In genomic region chr11:76178726-76179494, GRCm38 (mm10) we compare ENCODE assay signal across 8 mouse cellular contexts. TPM values are rescaled to one million over a fixed set of nuclear protein-coding genes. Genes with fewer than 3 reads are reported as not detected.
DNase-seq lines count a peak whose midpoint lies in the region; ATAC-seq and TF ChIP-seq lines count a peak whose summit lies in the region.

No protein-coding gene starts in this region.

- peak overlapping the region; percentile 21 for H3K27ac ChIP-seq in heart, embryonic 13.5 days (replicated peaks)
- H3K27ac ChIP-seq in liver, postnatal 0 days (ENCODE audit: low read depth): peak overlapping the region; percentile 72
- H3K27ac ChIP-seq in neural tube, embryonic 15.5 days (replicated peaks): peak overlapping the region; percentile 85

- POLR2A ChIA-PET in Patski (lab: Charles Lee): no interaction called here

- in situ Hi-C loops in Patski (cut with MboI; ENCODE audit: low pct_unique_long_range_greater_than_20kb): no loop called here

- peaks cover 12% of the 10 kb centered on the region for H3K4me1 ChIP-seq in heart, embryonic 13.5 days
- H3K4me1 ChIP-seq in liver, postnatal 0 days (ENCODE audit: insufficient read depth): peaks cover 11% of the 10 kb centered on the region
- H3K4me1 ChIP-seq in neural tube, embryonic 15.5 days: peaks cover 18% of the 10 kb centered on the region

- H3K4me2 ChIP-seq in heart, embryonic 13.5 days: peak overlapping the region; percentile 93
- H3K4me2 ChIP-seq in liver, postnatal 0 days (ENCODE audit: low read depth, low read length): peak overlapping the region; percentile 93
- peak overlapping the region; percentile 90 for H3K4me2 ChIP-seq in neural tube, embryonic 15.5 days

- no peaks in the 10 kb centered on the region for H3K9me3 ChIP-seq in heart, embryonic 13.5 days
- H3K9me3 ChIP-seq in liver, postnatal 0 days (ENCODE audit: low read length): no peaks in the 10 kb centered on the region
- no peaks in the 10 kb centered on the region for H3K9me3 ChIP-seq in neural tube, embryonic 15.5 days (replicated peaks)

- peak; percentile 73 for ATAC-seq in Patski
- no peak for ATAC-seq in heart, embryonic 13.5 days (ENCODE audit: extremely low read depth, insufficient number of reproducible peaks, low FRiP score, low TSS enrichment)
- peak; percentile 89 for ATAC-seq in liver, postnatal 0 days
- ATAC-seq in neural tube, embryonic 15.5 days (ENCODE audit: low FRiP score): peak; percentile 85

- peak overlapping the region; percentile 85 for H3K9ac ChIP-seq in heart, embryonic 13.5 days
- peak overlapping the region; percentile 77 for H3K9ac ChIP-seq in liver, postnatal 0 days (replicated peaks)
- peak overlapping the region; percentile 81 for H3K9ac ChIP-seq in neural tube, embryonic 15.5 days (replicated peaks)

- TF ChIP-seq CTCF in Patski (IDR thresholded peaks at IDR 0.05): no peak
- no peak for TF ChIP-seq CTCF in liver, postnatal 0 days (IDR thresholded peaks at IDR 0.05; ENCODE audit: low read depth)

- CTCF ChIA-PET in Patski (lab: Charles Lee): no interaction called here

- peak overlapping the region; percentile 77 for H3K4me3 ChIP-seq in heart, embryonic 13.5 days
- peak overlapping the region; percentile 99 for H3K4me3 ChIP-seq in liver, postnatal 0 days (ENCODE audit: low read depth, low read length)
- peak overlapping the region; percentile 94 for H3K4me3 ChIP-seq in neural tube, embryonic 15.5 days (replicated peaks)

- no peaks in the 10 kb centered on the region for H3K27me3 ChIP-seq in Patski
- H3K27me3 ChIP-seq in heart, embryonic 13.5 days (replicated peaks): no peaks in the 10 kb centered on the region
- H3K27me3 ChIP-seq in liver, postnatal 0 days (ENCODE audit: insufficient read depth, low read length): no peaks in the 10 kb centered on the region
- H3K27me3 ChIP-seq in neural tube, embryonic 15.5 days (replicated peaks): no peaks in the 10 kb centered on the region

- no peak for TF ChIP-seq EP300 in liver, postnatal 0 days (IDR thresholded peaks at IDR 0.05; ENCODE audit: low read depth)

- 1% methylated on average over 28 of the region's 28 CpGs for WGBS in heart, embryonic 13.5 days
- WGBS in liver, postnatal 0 days (ENCODE audit: insufficient replicate concordance): 2% methylated on average over 28 of the region's 28 CpGs
- WGBS in neural tube, embryonic 15.5 days: 1% methylated on average over 28 of the region's 28 CpGs

- DNase-seq in 416B (ENCODE audit: low read depth): peak; percentile 85
- no peak for DNase-seq in Patski (ENCODE audit: low read depth, low spot score)
- DNase-seq in embryo, embryonic 10.5 days (ENCODE audit: low spot score): peak; percentile 58
- DNase-seq in kidney, postnatal 25 days: peak; percentile 42 to 70
- DNase-seq in liver, postnatal 0 days: peak; percentile 69
- no peak for DNase-seq in B cell, adult 2 months

- peaks cover 19% of the 10 kb centered on the region for H3K36me3 ChIP-seq in heart, embryonic 13.5 days
- peaks cover 8% of the 10 kb centered on the region; the same call in 1 of the 2 replicates for H3K36me3 ChIP-seq in liver, postnatal 0 days (replicated peaks; ENCODE audit: insufficient read depth, low read length)
- H3K36me3 ChIP-seq in neural tube, embryonic 15.5 days: peaks cover 4% of the 10 kb centered on the region; the same call in 1 of the 2 replicates

RNA-seq across cellular contexts. Expression of gene Vps53, which starts 0.5 kb away (rescaled TPM):
- polyA plus RNA-seq in Patski (2021): 53.0 TPM
- 28.4 and 31.8 TPM in 2 replicates for polyA plus RNA-seq in heart, embryonic 13.5 days (2015; fragmentation: Nextera tagmentation; extraction: Ambion mirVana)
- 15.4 and 16.2 TPM in 2 replicates for polyA plus RNA-seq in liver, postnatal 0 days (2015; fragmentation: Nextera tagmentation; extraction: Ambion mirVana)
- polyA plus RNA-seq in neural tube, embryonic 15.5 days (2015; fragmentation: Nextera tagmentation; extraction: Ambion mirVana): 69.4 and 69.5 TPM in 2 replicates

RNA-seq across cellular contexts. Expression of gene Fam57a, which starts 0.6 kb away (rescaled TPM):
- polyA plus RNA-seq in Patski (2021): 5.9 TPM
- polyA plus RNA-seq in heart, embryonic 13.5 days (2015; fragmentation: Nextera tagmentation; extraction: Ambion mirVana): 22.8 and 26.9 TPM in 2 replicates
- polyA plus RNA-seq in liver, postnatal 0 days (2015; fragmentation: Nextera tagmentation; extraction: Ambion mirVana): 2.3 and 2.5 TPM in 2 replicates
- polyA plus RNA-seq in neural tube, embryonic 15.5 days (2015; fragmentation: Nextera tagmentation; extraction: Ambion mirVana): 24.4 and 36.0 TPM in 2 replicates

RNA-seq across cellular contexts. Expression of gene Dbil5, which starts 38.5 kb away (rescaled TPM):
- polyA plus RNA-seq in Patski (2021): 0.67 TPM
- 0.91 and 1.5 TPM in 2 replicates for polyA plus RNA-seq in heart, embryonic 13.5 days (2015; fragmentation: Nextera tagmentation; extraction: Ambion mirVana)
- 0.73 and 0.86 TPM in 2 replicates for polyA plus RNA-seq in liver, postnatal 0 days (2015; fragmentation: Nextera tagmentation; extraction: Ambion mirVana)
- polyA plus RNA-seq in neural tube, embryonic 15.5 days (2015; fragmentation: Nextera tagmentation; extraction: Ambion mirVana): 0.38 and 0.79 TPM in 2 replicates

RNA-seq across cellular contexts. Expression of gene Gemin4, which starts 38.6 kb away (rescaled TPM):
- polyA plus RNA-seq in Patski (2021): 4.4 TPM
- polyA plus RNA-seq in heart, embryonic 13.5 days (2015; fragmentation: Nextera tagmentation; extraction: Ambion mirVana): 20.0 and 23.9 TPM in 2 replicates
- polyA plus RNA-seq in liver, postnatal 0 days (2015; fragmentation: Nextera tagmentation; extraction: Ambion mirVana): 6.8 and 9.5 TPM in 2 replicates
- 13.8 and 20.1 TPM in 2 replicates for polyA plus RNA-seq in neural tube, embryonic 15.5 days (2015; fragmentation: Nextera tagmentation; extraction: Ambion mirVana)

Comparison
In these comparisons a context has a peak if more than half of its experiments do, and no peak if none do; other contexts are left out.
1. DNase-seq: peak in 416B (single experiment), embryo, embryonic 10.5 days (single experiment), kidney, postnatal 25 days (2 of 2) and liver, postnatal 0 days (single experiment); none in Patski (single experiment) and B cell, adult 2 months (0 of 2).
2. H3K27ac ChIP-seq: peak in every context shown above with its lines; median percentile 85 in neural tube, embryonic 15.5 days; 72 in liver, postnatal 0 days; 21 in heart, embryonic 13.5 days.
3. Peak in every context shown above with its lines, with median percentiles within 50 percentile points of each other: H3K4me2 ChIP-seq, H3K4me3 ChIP-seq and H3K9ac ChIP-seq.